Mouse (Mus musculus): ENCODE measurements at regions not wholly inside any gene's neighbourhood (a gene's known extent, or its start where the extent isn't known, plus 50 kb on each side); places are given as distances from the start of the nearest gene placed in this dataset.

- no peak for DNase-seq (ENCODE audit: low read depth, low spot score)
These were observed 366.1 kb downstream of the Dnajb9 start for GRCm38 (mm10) chr12:43843907-43844537.

GRCm38 (mm10) chr12:43831976-43832375, 378.1 kb downstream of the Dnajb9 start:
- DNase-seq (ENCODE audit: low read depth, low spot score) = no peak

DNA sequence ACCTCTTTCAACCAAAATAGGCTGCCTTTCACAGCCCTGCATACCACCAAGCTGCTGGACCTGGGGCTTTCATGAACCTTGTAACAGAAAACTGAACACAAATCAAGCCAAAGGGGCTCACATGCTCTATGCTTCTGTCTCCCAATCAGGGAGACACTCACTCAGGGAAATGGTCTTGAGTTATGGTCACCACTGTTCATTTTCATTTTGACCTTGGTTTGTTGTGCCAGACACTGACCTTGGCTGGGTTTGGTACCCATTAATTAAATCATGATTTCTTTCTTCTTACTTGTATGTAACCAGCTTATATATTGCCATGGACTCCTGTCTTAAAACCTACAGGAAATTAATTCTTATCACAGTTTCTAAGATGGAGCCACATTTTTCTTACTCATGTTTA, 381.5 kb downstream of the Dnajb9 start:
- no peak for DNase-seq (ENCODE audit: low read depth, low spot score)

DNA sequence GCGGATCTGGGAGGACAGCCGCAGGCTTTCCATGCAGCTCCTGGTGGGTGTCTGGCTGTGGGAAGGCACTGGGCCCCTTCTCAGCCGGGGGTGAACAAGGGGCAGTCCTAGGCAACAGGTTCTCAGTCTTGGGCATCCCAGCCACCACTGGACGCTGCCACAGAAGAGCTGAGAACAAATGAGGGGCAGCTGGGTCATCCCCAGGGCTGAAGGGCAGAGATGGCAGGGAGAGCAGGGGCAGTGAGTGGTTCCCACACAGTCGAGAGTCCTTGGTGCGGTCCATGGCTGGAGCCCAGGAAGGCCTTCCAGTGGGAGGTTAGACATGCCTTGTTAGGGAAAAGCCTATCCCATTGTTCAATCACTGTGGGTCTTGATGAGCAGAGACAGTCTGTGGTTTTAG, 382.2 kb downstream of the Dnajb9 start:
- no peak for DNase-seq (ENCODE audit: low read depth, low spot score)

DNA sequence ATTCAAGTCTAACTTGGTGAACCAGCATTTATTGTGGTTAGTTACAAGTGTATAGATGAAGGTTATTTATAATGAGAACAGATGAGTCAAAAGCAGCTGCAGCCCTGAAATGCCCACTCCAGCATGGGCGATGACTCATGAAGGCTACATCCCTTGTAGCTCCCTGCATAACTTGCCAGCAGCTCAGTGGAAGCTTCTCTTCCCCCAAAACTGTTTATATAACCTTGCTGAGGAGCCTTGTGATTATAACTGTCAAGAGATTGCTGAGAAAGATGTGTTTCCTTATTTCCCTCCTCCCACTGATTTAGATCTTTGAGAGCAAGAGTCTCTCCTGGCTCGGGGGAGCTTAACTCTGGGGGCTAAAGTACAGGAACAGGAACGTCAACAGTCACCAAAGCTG, 382.8 kb downstream of the Dnajb9 start:
- peak; percentile 18 for DNase-seq (ENCODE audit: low read depth, low spot score)

GRCm38 (mm10) chr12:43813559-43813958, 396.6 kb downstream of the Dnajb9 start:
- DNase-seq (ENCODE audit: low read depth, low spot score) = no peak

DNA sequence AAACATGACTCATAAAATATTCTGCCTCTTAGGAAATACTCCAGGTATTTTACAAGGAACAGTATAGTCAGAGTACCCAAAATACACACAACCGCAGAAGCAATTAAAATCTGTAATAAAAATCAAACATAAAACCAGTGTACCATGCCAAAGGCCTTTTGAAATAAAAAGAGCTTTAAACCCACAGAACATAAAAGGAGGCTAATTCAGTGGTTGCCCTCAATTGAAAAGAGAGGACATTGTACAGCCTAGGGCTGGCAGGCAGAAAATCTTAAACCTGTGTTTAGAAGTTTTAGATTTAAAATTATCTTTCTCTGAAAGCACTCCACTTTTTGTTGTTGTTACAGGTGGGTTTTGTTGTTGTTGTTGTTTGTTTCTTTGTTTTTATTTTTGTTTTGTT, 437.4 kb downstream of the Dnajb9 start:
- no peak for DNase-seq (ENCODE audit: low read depth, low spot score)

GRCm38 (mm10) chr12:43762151-43762550, 448.0 kb downstream of the Dnajb9 start:
- DNase-seq (ENCODE audit: low read depth, low spot score) = no peak
